Mouse (Mus musculus): ENCODE measurements around the gene Adam19. TPM values are rescaled to one million over a fixed set of nuclear protein-coding genes. Genes with fewer than 3 reads are reported as not detected.

Gene Adam19
- polyA plus RNA-seq, 1 experiment from 2014 or later, result 27.0 TPM

GRCm38 (mm10) chr11:46054311-46054710 is 1.5 kb upstream of the Adam19 start:
- 34% methylated on average over 5 of the region's 5 CpGs for WGBS
- no peak for TF ChIP-seq CTCF (IDR thresholded peaks at IDR 0.05; ENCODE audit: low read depth)
- no peak overlapping the region for H3K4me3 ChIP-seq (ENCODE audit: low read depth, low read length)
- H3K36me3 ChIP-seq (ENCODE audit: insufficient read depth), result no peaks in the 10 kb centered on the region
- H3K27me3 ChIP-seq (ENCODE audit: insufficient read depth, low read length), result no peaks in the 10 kb centered on the region
- no peak overlapping the region for H3K9ac ChIP-seq
- no peaks in the 10 kb centered on the region for H3K9me3 ChIP-seq (ENCODE audit: low read depth, low read length)
- no peak overlapping the region for H3K27ac ChIP-seq (ENCODE audit: low read depth)
- no peak for DNase-seq
- ATAC-seq (ENCODE audit: insufficient read depth), result no peak
- H3K4me1 ChIP-seq (ENCODE audit: insufficient read depth), result peaks cover 5% of the 10 kb centered on the region; the same call in 1 of the 2 replicates
- no peak overlapping the region for H3K4me2 ChIP-seq

- peaks cover 5% of the 10 kb centered on the region; the same call in 1 of the 2 replicates for H3K4me1 ChIP-seq (ENCODE audit: insufficient read depth)
- H3K4me2 ChIP-seq, result peak overlapping the region; percentile 63
- peak overlapping the region; percentile 68 for H3K4me3 ChIP-seq (ENCODE audit: low read depth, low read length)
- peak overlapping the region; percentile 82 for H3K9ac ChIP-seq
- H3K36me3 ChIP-seq (ENCODE audit: insufficient read depth), result no peaks in the 10 kb centered on the region
- no peaks in the 10 kb centered on the region for H3K27me3 ChIP-seq (ENCODE audit: insufficient read depth, low read length)
- no peak for TF ChIP-seq CTCF (IDR thresholded peaks at IDR 0.05; ENCODE audit: low read depth)
- H3K27ac ChIP-seq (ENCODE audit: low read depth), result peak overlapping the region; percentile 94
- peak; percentile 50 for DNase-seq
- 14% methylated on average over 13 of the region's 13 CpGs for WGBS
- ATAC-seq (ENCODE audit: insufficient read depth), result peak; percentile 26
- H3K9me3 ChIP-seq (ENCODE audit: low read depth, low read length), result no peaks in the 10 kb centered on the region
Observed at GRCm38 (mm10) chr11:46054911-46055895, 589 bp upstream of the Adam19 start.

- Histone ChIP-seq H3K4me2 (peak overlapping the region; percentile 63), H3K27ac (ENCODE audit: low read depth) (peak overlapping the region; percentile 94), H3K27me3 (ENCODE audit: insufficient read depth, low read length) (no peaks in the 10 kb centered on the region), H3K9ac (peak overlapping the region; percentile 82), H3K9me3 (ENCODE audit: low read depth, low read length) (no peaks in the 10 kb centered on the region), H3K4me3 (ENCODE audit: low read depth, low read length) (peak overlapping the region; percentile 68), H3K4me1 (ENCODE audit: insufficient read depth) (peaks cover 14% of the 10 kb centered on the region), H3K36me3 (ENCODE audit: insufficient read depth) (peaks cover 13% of the 10 kb centered on the region)
- WGBS, result under 1% methylated on average over 25 of the region's 25 CpGs
- TF ChIP-seq CTCF (IDR thresholded peaks at IDR 0.05; ENCODE audit: low read depth), result no peak
- DNase-seq, result peak; percentile 68
- peak; percentile 30; the same call in 1 of the 2 replicates for ATAC-seq (ENCODE audit: insufficient read depth)
Observed at GRCm38 (mm10) chr11:46056770-46057411, 1.1 kb downstream of the Adam19 start.

GRCm38 (mm10) chr11:46058011-46058410 is 2.2 kb downstream of the Adam19 start:
- H3K27me3 ChIP-seq (ENCODE audit: insufficient read depth, low read length), result no peaks in the 10 kb centered on the region
- ATAC-seq (ENCODE audit: insufficient read depth) (no peak), DNase-seq (peak; percentile 42)
- 18% methylated on average over 9 of the region's 9 CpGs for WGBS
- no peak for TF ChIP-seq CTCF (IDR thresholded peaks at IDR 0.05; ENCODE audit: low read depth)
- H3K4me1 ChIP-seq (ENCODE audit: insufficient read depth), result peaks cover 19% of the 10 kb centered on the region
- peak overlapping the region; percentile 33 for H3K27ac ChIP-seq (ENCODE audit: low read depth)
- H3K9ac ChIP-seq, result peak overlapping the region; percentile 82
- peak overlapping the region; percentile 63 for H3K4me2 ChIP-seq
- H3K4me3 ChIP-seq (ENCODE audit: low read depth, low read length), result peak overlapping the region; percentile 68
- peaks cover 18% of the 10 kb centered on the region for H3K36me3 ChIP-seq (ENCODE audit: insufficient read depth)
- H3K9me3 ChIP-seq (ENCODE audit: low read depth, low read length), result no peaks in the 10 kb centered on the region

GRCm38 (mm10) chr11:46058916-46059315 is 3.1 kb downstream of the Adam19 start:
- Histone ChIP-seq H3K4me2 (peak overlapping the region; percentile 63; the same call in 1 of the 2 replicates), H3K27me3 (ENCODE audit: insufficient read depth, low read length) (no peaks in the 10 kb centered on the region), H3K36me3 (ENCODE audit: insufficient read depth) (peaks cover 23% of the 10 kb centered on the region), H3K9me3 (ENCODE audit: low read depth, low read length) (no peaks in the 10 kb centered on the region), H3K4me1 (ENCODE audit: insufficient read depth) (peaks cover 26% of the 10 kb centered on the region), H3K27ac (ENCODE audit: low read depth) (no peak overlapping the region), H3K9ac (no peak overlapping the region), H3K4me3 (ENCODE audit: low read depth, low read length) (no peak overlapping the region)
- no peak for ATAC-seq (ENCODE audit: insufficient read depth)
- WGBS, result 88% methylated on average over 4 of the region's 4 CpGs
- DNase-seq, result no peak
- no peak for TF ChIP-seq CTCF (IDR thresholded peaks at IDR 0.05; ENCODE audit: low read depth)

- Histone ChIP-seq H3K4me2 (no peak overlapping the region), H3K4me1 (ENCODE audit: insufficient read depth) (peaks cover 32% of the 10 kb centered on the region), H3K27me3 (ENCODE audit: insufficient read depth, low read length) (no peaks in the 10 kb centered on the region), H3K9me3 (ENCODE audit: low read depth, low read length) (no peaks in the 10 kb centered on the region), H3K36me3 (ENCODE audit: insufficient read depth) (peaks cover 26% of the 10 kb centered on the region), H3K27ac (ENCODE audit: low read depth) (no peak overlapping the region), H3K4me3 (ENCODE audit: low read depth, low read length) (no peak overlapping the region), H3K9ac (no peak overlapping the region)
- TF ChIP-seq CTCF (IDR thresholded peaks at IDR 0.05; ENCODE audit: low read depth), result peak; percentile 43
- 60% methylated on average over 8 of the region's 8 CpGs for WGBS
- ATAC-seq (ENCODE audit: insufficient read depth) (no peak), DNase-seq (no peak)
Observed at GRCm38 (mm10) chr11:46059887-46060650, 4.3 kb downstream of the Adam19 start.
